Mouse (Mus musculus) erythroid progenitor cell, adult 5-6 weeks (primary cell): ENCODE measurements around the gene Ptpn1. TPM values are rescaled to one million over a fixed set of nuclear protein-coding genes. Genes with fewer than 3 reads are reported as not detected.

Source experiments
- ATAC-seq: replicated peaks from 2 replicates; pipeline ENCODE4 v1.8.0; 2016; ENCODE audit warnings: moderate number of reproducible peaks, mild to moderate bottlenecking, moderate TSS enrichment, inconsistent platforms; ENCODE audit not compliant: poor library complexity, low FRiP score, severe bottlenecking
- total RNA-seq, 2 experiments: library from RNA; stranded (forward) in 1 of 2; stranded (reverse) in 1 of 2; fragments of 150-400 nt in 1 of 2; fragments of 186-747, 209-891 nt in 1 of 2; gene quantifications; 2 replicates each; pipeline versions ENCODE4 v1.2.3 to v1.2.4; 2015 to 2017; ENCODE audit warnings: low replicate concordance in 2 of 2

Ptpn1 gene
- total RNA-seq (2015; ENCODE audit: low replicate concordance) (5.0 and 6.1 TPM in 2 replicates), total RNA-seq (2017; ENCODE audit: low replicate concordance) (4.3 and 13.9 TPM in 2 replicates)

DNA sequence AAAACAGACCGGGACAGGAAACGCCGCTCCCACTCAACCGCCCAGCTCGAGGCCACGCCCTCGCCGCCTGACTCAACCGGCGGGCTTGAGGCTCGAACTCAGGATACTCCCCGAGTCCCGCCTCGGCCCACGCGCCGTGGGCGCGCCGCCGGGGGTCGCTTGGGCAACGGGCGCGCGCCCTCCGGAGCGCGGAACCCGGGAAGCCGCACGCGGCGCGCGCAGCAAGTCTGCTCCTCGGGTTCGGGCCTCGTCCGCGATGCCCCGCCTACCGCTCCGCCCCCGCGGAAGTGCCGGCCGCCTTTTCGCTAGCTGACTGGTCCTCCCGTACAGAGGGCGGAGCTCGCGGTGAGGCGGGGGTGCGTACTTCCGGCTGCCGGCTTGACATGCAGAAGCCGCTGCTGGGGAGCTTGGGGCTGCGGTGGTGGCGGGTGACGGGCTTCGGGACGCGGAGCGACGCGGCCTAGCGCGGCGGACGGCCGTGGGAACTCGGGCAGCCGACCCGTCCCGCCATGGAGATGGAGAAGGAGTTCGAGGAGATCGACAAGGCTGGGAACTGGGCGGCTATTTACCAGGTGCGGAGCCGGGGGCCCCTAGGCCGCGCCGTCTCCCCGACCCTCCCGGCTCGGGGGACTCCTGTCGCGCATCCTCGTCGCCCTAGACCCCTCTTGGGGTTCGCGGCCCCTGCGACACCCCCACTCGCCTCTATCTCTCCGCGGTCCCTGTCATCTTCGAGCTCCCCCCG lies at the start of gene Ptpn1:
Ptpn1 (plus strand) TSS at position 73 of the 742 bp plus-strand sequence.
- ATAC-seq: peak; percentile 99

DNA sequence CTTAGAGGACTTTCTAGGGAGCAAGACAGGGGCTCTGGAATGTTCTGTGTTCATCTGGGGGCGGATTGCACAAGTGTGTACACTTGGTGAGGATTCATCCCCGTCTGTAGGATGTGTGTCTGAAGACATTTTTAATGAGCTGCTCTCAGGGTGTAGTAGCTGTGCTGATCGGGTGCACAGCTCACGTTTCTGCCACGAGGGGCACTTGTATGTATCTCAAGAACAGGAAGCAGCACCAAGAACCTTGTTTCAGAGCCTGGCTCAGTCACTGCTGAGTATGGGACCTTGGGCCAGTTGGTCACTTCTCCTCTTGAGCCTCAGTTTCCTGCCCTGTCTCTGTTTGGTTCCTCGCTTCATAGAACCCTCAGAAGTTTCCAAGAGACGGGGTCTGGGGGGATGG lies 45.4 kb upstream of the Ptpn1 start:
- ATAC-seq: no peak

DNA sequence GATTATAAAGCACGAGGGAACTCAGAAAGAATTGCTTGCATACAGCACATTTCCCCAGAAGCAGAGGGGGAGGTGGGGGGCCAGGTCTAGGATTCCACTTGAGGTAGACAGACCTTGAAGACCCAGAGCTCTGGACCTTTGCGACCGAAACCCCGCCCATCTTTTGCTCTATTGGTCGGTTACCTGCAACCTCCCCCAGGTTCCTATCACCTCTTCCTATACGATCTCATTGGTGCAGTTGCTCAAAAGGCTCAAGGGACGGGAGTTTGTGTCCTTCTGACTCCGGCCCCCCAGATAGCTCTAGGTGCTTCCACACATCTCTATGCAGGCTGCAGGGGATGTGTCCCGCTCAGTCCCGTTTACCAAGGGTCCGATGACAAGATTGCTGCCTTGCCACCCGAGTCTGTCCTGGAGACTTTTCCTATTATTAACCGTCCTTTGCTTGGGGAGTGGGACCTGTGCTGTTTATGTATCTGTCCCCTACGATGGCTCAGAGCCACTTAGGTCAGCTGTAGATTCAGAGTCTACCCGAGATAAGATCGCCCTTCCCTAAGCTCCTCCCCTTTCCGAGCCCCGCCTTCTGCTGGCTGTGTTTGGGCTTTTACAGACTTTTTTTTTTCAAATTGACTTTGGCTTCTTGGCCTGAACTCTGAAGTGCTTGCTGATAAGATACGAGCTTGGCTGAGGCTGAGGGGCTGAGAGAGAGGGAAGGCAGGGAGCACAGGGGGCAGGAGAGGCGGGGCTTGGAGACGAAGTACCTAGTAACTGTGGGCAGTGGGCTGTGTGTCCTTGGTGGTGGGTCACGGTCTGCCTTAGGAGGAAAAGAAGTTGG lies 44.1 kb upstream of the Ptpn1 start:
- ATAC-seq: no peak

DNA sequence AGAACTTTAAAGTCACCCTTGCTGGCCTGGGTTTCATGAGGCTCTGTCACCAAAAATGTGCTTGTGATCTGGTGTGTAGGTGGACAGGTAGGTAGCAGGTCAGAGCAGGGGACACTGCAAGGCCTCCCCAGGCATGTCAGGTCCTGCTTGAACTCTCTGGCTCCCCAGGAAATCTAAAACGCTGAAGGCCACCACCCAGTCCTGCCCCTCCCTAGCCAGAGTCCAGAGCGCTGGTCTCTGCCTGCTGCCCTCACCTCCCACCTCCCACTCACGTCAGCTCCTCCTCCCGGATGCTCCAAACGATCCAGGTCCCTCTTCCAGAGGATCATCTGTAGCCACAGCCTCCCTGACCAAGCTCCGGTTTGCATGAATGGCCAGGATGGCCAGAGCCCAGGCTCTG lies 43.0 kb upstream of the Ptpn1 start:
- no peak for ATAC-seq

DNA sequence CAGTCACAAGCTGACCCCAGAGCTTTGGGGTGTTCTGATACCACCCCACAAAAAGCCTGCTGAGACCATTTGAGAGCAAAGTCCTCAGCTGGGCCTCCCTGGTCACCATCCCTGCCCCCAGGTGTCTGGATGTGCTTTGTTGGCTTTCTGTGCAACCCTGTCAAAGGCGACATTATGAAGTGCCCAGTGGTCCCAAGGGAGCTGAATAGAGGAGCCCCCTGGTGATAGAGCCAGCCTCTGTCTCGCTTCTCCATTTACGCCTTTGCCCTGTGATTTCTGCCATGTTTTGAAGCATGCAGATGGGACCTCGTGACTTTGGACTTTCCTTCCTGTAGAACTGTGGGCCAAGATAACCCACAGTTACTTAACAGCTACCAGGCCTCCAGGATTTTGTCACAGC lies 42.0 kb upstream of the Ptpn1 start:
- ATAC-seq: no peak

DNA sequence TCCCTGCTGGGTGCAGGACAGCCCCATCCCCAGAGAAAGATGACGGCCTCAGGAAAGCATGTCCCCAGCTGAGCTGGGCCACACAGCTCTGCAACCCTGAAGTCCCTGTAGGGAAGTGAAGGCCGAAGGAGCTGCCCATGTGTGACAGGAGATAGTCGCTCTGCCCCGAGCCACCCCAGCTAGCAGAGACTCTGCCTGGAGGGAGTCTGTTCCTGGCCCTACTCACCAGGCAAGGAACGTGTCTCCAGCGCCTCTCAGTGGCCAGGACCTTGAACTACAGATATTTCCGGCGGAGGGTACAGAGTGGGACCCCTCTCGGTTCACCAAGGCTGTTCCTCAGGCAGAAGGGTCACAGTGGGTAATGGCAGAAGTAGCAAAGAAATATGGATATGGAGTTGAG lies 39.9 kb upstream of the Ptpn1 start:
- no peak for ATAC-seq

DNA sequence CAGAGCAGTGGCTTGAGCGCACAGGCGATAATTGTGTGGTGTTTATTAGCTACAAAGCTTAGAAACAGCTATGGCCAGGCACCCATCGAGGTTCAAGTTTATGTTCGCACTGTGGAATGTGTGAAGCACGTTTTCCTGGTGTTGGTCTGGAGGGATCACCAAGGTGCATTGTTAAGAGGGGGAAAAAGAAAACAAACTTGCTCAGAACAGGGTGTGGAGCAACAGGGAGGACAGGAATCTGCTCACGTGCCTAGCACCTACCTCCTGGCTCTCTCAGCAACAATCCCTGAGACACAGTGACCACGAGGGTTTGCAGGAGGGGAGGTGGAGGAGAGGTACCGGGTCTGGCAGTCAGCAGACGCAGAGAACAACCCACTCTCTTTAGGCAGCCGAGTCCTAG lies 38.2 kb upstream of the Ptpn1 start:
- ATAC-seq: no peak

DNA sequence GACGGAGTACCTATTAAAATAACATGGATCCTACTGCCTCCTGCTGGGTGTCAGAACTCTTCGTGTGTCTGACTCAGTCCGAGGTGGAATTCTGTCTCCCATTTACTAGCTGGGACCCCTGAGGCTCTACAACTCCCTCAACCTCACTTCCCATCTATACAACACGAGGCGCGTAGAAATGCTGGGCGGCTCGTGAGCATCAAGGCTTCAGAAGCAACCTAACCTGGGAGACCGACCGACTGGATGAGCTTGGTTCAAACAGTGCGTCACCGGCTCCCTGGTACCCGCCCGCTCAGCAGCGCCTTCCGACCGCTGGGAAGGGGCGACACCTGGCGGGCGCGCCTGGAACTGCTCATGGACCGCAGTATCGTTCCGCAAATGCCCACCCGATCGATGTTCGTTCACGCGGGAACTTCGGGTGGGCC lies 36.9 kb upstream of the Ptpn1 start:
- peak; percentile 72 for ATAC-seq

DNA sequence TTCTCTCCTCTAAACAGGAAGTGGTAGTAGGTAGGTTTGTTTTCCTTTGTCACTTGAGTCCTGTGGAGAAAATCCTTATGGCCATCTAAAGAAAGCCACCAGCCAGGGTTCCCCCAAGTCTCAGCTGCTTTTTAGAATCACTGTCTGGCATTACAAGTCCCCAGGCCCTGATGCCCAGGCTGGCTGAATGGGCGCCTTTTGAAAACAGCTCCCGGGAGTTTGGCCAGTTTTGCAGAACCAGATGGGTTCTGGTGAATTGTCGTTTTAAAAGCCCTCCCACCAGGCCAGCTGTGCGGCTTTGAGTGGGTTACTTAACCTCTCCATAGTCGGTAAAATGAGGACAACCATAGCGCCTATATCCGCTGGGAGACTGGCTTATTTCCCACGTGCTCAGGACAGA lies 34.0 kb upstream of the Ptpn1 start:
- no peak for ATAC-seq

DNA sequence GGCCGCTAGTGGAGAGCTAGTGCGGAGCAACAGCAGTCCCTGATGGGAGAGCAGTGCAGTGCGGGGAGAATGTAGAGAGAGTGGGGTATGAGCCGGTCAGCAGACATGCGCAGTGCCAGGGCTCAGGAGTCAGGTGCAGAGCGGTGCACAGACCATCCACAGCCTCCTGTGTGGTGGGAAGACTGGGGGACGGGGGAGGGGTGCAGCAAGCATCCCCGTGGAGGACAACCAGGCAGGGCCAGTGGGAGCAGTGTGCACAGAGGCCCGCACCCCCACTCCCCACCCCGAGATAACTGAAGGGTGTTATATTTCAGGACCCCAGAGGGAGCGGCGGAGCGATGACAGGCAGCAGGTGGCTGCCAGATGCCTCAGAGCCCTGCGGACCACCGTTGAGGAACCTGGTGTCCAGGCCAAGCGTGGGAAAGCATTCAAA lies 31.9 kb upstream of the Ptpn1 start:
- ATAC-seq: no peak

DNA sequence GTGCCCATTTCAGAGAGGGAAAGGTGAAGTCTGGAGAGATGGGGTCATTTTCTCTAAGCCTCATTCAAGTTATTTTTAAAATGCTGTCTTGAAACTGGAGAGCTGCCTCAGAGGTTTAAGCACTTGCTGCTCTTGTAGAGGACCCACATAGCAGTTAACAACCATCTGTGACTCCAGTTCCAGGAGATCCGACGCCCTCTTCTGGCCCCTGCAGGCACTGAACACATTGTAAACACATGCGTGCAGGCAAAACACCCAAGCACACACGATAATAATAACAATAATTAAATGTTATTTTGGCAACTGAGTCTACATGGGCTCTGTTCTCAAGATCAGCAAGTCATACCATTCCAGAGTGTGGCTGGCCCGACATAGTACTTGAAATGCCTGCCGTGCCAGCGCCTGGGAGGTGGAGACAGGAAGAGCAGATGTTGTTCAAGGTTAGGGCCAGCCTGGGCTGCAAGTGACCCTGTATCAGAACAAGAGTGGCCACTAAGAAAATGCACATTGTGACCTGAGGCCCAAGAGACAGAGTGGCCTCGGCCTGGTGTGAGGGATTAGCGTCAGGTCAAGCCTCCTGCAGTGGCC lies 29.6 kb upstream of the Ptpn1 start:
- ATAC-seq: no peak

DNA sequence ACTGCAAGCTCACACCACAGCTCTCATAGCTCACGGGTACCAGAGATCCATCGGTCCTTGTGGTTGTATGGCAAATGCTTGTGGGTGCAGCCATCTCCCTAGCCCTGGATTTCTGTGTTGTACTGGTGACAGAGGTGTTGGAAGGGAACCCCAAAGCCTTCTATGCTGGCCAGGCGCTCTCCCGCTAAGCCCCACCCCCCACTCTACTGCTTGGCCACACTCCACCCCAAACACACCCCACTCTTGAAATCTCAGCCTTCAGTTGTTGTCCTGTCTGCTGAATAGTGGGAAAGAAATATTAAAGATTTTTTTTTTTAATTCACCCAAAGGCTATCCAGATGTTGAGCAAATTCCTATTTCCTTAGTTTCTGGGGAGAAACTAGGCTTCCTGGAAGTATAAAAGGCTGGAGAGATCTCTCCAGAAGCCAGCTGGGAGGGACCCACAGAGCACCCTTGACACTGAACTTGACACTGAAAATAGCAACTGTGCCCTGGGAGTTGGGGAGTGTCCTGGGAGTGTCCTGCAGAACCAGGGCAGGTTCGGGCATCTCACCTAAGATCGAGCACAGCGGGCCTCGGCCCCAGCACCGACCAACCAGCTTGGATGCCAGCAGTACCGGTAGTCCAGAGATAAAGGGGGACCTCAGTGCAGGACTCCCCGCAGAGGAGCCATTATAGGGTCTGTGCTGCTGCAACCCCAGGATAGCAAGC lies 28.5 kb upstream of the Ptpn1 start:
- ATAC-seq: no peak

DNA sequence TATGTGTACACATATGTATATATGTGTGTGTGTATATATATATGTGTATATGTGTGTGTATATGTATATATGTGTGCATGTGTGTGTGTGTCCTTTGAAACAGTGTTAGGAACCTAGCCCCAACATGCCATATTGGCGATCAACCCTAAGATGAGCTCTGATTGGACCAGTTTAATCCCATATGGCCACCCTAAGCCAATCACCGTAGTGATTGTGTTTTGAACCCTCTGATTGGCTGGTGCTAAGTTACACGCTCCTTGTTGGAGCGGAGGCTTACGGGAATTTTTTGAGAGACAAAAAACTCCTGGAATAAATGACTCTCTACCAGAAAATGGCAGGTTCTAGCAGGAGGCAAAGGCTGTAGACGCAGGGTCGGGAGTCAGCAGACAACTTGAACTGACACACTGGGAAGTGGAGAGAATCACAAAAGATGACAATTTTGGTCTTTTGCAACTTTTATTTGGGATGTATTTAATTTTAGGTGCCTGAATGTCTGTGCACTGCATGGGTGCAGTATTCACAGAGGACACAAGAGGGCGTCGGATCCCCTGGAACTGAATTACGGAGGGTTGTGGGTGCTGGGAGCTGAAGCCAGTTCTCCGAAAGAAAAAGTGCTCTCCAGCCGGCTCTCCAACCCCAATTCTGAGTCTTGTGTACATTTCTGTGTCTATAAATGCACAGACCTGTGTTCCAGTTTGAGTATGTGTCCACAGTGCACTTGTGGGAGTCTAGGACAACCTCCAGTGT lies 27.1 kb upstream of the Ptpn1 start:
- ATAC-seq: no peak

DNA sequence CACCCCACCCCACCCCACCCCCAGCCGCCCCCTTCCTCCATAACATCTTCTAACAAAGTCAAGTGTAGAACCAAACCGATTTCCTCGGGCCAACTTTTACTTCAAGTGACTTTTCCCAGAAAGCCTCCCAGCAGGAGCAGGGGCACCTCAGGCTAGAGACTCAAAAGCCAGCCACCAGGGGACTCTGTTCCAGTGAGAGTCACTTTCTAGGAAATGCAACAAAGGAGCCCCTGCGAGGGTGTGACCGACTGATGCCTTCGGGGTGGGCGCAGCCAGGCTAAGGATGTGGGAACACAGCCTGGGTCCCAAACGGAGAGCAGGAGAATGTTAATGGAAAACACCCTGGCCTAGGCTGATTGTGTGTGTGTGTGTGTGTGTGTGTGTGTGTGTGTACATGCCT lies 26.3 kb upstream of the Ptpn1 start:
- no peak for ATAC-seq

DNA sequence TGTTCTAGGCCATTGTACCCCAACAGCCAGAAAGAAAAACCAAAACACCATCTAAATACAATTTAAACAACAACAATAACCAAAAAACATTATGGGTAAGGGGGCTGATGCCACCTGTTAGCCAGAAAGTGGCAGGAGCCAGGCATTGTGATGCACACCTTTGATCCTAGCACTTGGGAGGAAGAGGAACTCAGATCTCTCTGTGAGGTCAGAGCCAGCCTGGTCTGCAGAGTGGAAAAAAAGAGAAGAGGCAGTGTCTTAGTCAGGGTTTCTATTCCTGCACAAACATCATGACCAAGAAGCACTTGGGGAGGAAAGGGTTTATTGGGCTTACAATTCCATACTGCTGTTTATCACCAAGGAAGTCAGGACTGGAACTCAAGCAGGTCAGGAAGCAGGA lies 25.1 kb upstream of the Ptpn1 start:
- no peak for ATAC-seq

DNA sequence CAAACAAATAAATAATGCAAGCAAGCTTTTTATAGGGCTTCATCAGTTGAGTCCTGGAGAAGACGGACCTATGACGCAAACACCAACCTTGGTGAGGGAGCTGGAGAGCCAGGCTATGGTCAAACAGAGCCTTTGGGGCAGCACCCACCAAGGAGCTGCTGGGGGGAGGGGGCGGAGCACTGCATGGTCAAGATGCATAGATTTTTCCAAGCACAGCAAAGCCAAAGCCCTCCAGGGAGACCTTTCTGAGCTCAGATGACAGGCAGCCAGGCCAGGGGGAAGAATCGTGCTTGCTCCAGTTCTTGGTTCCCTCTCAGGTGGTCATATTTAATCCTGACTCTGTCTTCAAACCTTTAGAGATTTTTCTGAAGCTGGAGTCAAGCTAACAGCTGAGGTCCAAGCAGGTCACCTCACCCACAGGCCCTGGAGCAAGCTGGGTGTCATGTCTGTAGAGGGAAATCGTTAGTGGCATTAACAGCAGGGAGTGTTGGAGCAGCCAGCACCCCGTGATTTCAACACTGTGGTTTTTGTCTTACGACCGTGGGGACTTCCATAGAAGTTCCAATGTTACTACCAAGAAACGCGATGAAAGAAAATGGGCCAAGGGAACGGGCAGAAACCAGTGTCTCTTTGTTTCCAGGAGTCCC lies 22.2 kb upstream of the Ptpn1 start:
- no peak for ATAC-seq

DNA sequence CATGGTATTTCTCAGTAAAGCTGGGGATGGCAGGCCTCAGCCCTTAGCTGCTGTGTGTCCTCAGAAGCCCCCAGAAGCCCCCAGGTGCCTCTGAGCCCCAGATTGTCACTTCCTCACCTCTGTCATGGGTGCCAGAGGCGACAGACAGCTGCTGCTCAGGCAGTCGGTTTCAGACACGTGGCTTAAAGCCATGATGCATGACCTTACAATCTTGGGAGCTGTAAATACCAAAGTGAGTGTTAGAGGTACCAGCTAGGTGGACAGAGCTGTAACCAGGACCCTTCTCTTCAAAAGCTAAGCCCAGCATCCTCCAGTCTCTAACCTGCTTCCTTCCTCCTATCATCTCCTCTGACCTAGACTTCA lies 21.7 kb upstream of the Ptpn1 start:
- no peak for ATAC-seq

DNA sequence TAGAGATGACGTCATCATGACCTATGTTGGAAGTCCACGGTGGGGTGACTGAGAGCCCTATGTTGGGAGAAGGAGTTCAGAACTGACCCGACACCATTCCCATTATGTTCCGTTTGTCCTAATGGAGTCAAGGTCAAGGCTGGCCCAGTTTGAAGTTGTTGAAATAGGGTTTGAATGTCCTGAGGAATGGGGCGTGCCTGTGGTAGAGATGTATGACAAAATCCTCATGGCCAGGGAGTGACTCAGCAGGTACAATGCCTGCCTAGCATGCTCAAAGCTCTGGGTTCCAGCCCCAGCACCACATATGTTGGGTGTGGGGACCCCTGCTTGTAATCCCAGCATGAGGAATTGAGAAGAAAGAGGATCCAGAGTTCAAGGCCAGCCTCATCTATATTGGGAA lies 20.3 kb upstream of the Ptpn1 start:
- no peak for ATAC-seq

DNA sequence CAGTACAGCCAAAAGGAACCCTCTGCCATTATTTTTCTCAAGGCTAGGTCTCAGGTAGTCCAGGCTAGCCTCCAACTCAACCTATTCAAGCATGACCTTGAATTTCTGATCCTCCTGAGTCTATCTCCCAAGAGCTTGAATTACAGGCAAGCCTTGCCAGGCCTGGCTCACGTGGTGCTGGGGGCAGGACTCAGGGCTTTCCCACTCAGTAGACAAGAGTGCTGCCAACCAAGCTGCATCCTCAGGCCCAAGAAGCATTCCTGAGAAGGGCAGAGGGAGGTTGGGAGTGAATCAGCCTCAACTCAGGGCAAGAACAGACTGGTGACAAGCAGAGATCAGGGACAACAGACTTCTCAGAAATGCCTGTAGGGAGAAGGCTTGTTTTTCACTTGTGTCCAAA lies 12.8 kb upstream of the Ptpn1 start:
- no peak for ATAC-seq
